Mouse (Mus musculus): ENCODE data around the gene Runx1.

Gene Runx1

GRCm38 (mm10) chr16:92698612-92698998 lies 127.3 kb downstream of the Runx1 start:
- DNase-seq (ENCODE audit: low spot score) = peak; percentile 85

GRCm38 (mm10) chr16:92697737-92698611 lies 128.0 kb downstream of the Runx1 start:
- DNase-seq (ENCODE audit: low spot score) = no peak

GRCm38 (mm10) chr16:92697227-92697736 lies 128.7 kb downstream of the Runx1 start:
- DNase-seq (ENCODE audit: low spot score) = peak; percentile 49

- DNase-seq (ENCODE audit: low spot score) = no peak
Measured at GRCm38 (mm10) chr16:92696411-92697015, 129.4 kb downstream of the Runx1 start.

GRCm38 (mm10) chr16:92695981-92696380 lies 130.0 kb downstream of the Runx1 start:
- no peak for DNase-seq (ENCODE audit: low spot score)

- DNase-seq (ENCODE audit: low spot score) = no peak
Measured at GRCm38 (mm10) chr16:92695200-92695921, 130.6 kb downstream of the Runx1 start.

GRCm38 (mm10) chr16:92694496-92695106 lies 131.3 kb downstream of the Runx1 start:
- DNase-seq (ENCODE audit: low spot score) = no peak

- DNase-seq (ENCODE audit: low spot score) = no peak
Measured at GRCm38 (mm10) chr16:92690759-92691158, 135.2 kb downstream of the Runx1 start.

GRCm38 (mm10) chr16:92688941-92689340 lies 137.0 kb downstream of the Runx1 start:
- no peak for DNase-seq (ENCODE audit: low spot score)

GRCm38 (mm10) chr16:92686978-92687377 lies 139.0 kb downstream of the Runx1 start:
- DNase-seq (ENCODE audit: low spot score) = no peak

- no peak for DNase-seq (ENCODE audit: low spot score)
Measured at GRCm38 (mm10) chr16:92685766-92686315, 140.1 kb downstream of the Runx1 start.

GRCm38 (mm10) chr16:92684423-92685211 lies 141.3 kb downstream of the Runx1 start:
- no peak for DNase-seq (ENCODE audit: low spot score)

- no peak for DNase-seq (ENCODE audit: low spot score)
Measured at GRCm38 (mm10) chr16:92676630-92677029, 149.3 kb downstream of the Runx1 start.

- DNase-seq (ENCODE audit: low spot score) = no peak
Measured at GRCm38 (mm10) chr16:92675677-92676076, 150.3 kb downstream of the Runx1 start.

- no peak for DNase-seq (ENCODE audit: low spot score)
Measured at GRCm38 (mm10) chr16:92674916-92675450, 151.0 kb downstream of the Runx1 start.

GRCm38 (mm10) chr16:92674121-92674816 lies 151.7 kb downstream of the Runx1 start:
- DNase-seq (ENCODE audit: low spot score) = no peak

- no peak for DNase-seq (ENCODE audit: low spot score)
Measured at GRCm38 (mm10) chr16:92668807-92669206, 157.1 kb downstream of the Runx1 start.

- DNase-seq (ENCODE audit: low spot score) = no peak
Measured at GRCm38 (mm10) chr16:92661757-92662156, 164.2 kb downstream of the Runx1 start.

GRCm38 (mm10) chr16:92656750-92657149 lies 169.2 kb downstream of the Runx1 start:
- DNase-seq (ENCODE audit: low spot score) = no peak
